Mouse (Mus musculus) hindbrain, embryonic 12.5 days (tissue): Measurements from ENCODE around the gene Papola. TPM values are rescaled to one million over a fixed set of nuclear protein-coding genes. Genes with fewer than 3 reads are reported as not detected.
A peak's percentile ranks its signal among the peaks of the same experiment; 100 is the strongest.

ENCODE experiments used
- ATAC-seq: fragments of 200-750 bp; cut with Nextera tagmentation; 2 replicates; pipeline ENCODE4 v1.8.0; 2017; ENCODE audit warnings: moderate TSS enrichment; ENCODE audit not compliant: low FRiP score
- H3K27ac ChIP-seq: fragments of 300-500 bp; sonication (generic); 2 replicates; pipeline ENCODE4 v1.5.1; 2016; ENCODE audit warnings: mild to moderate bottlenecking
- H3K27me3 ChIP-seq: fragments of 300-500 bp; sonication (generic); 2 replicates; pipeline ENCODE4 v1.6.1; 2016; ENCODE audit warnings: mild to moderate bottlenecking
- H3K36me3 ChIP-seq: fragments of 300-500 bp; sonication (generic); 2 replicates; pipeline ENCODE4 v1.6.1; 2016; ENCODE audit warnings: mild to moderate bottlenecking
- H3K4me1 ChIP-seq: fragments of 300-500 bp; sonication (generic); 2 replicates; pipeline ENCODE4 v1.6.1; 2016
- H3K4me2 ChIP-seq: fragments of 300-500 bp; sonication (generic); replicated peaks from 2 replicates; pipeline ENCODE4 v1.6.1; 2016; ENCODE audit warnings: mild to moderate bottlenecking
- H3K4me3 ChIP-seq: fragments of 300-500 bp; sonication (generic); 2 replicates; pipeline ENCODE4 v1.5.1; 2016; ENCODE audit warnings: mild to moderate bottlenecking
- H3K9ac ChIP-seq: fragments of 300-500 bp; sonication (generic); 2 replicates; pipeline ENCODE4 v1.6.1; 2016; ENCODE audit warnings: mild to moderate bottlenecking, moderate library complexity
- H3K9me3 ChIP-seq: fragments of 300-500 bp; sonication (generic); replicated peaks from 2 replicates; pipeline ENCODE4 v1.6.1; 2016; ENCODE audit warnings: mild to moderate bottlenecking
- WGBS: fragments of 180-500 bp; shearing (Covaris S2); methylation state at CpG from one replicate; pipeline ENCODE4 v1.1.7; 2016; 5-methylcytosine and 5-hydroxymethylcytosine counted together
- polyA plus RNA-seq: library from polyadenylated mRNA; unstranded; fragments of >200 nt; fragmentation: Nextera tagmentation; extraction: Ambion mirVana; gene quantifications from 2 replicates; pipeline ENCODE4 v1.2.1, GENCODE M21; 2016

Papola gene
- polyA plus RNA-seq: 278 and 308 TPM in 2 replicates

- peak; percentile 95 for ATAC-seq
- under 1% methylated on average over 65 of the region's 85 CpGs for WGBS
- H3K4me1 ChIP-seq: peaks cover 15% of the 10 kb centered on the region
- no peaks in the 10 kb centered on the region for H3K9me3 ChIP-seq
- peak within 1 kb of the TSS; percentile 95 for H3K9ac ChIP-seq
- peak within 1 kb of the TSS; percentile 97 for H3K27ac ChIP-seq
- H3K4me3 ChIP-seq: peak within 1 kb of the TSS; percentile 95
- H3K36me3 ChIP-seq: 0 out of 2 replicates have a peak, but pooled peaks cover 2% of the 10 kb centered on the region
- H3K4me2 ChIP-seq: peak within 1 kb of the TSS; percentile 66
- no peaks in the 10 kb centered on the region for H3K27me3 ChIP-seq
These were observed at the start of gene Papola for GRCm38 (mm10) chr12:105784196-105784999. Gene Papola, plus strand, starts transcription at chr12:105784694.

DNA sequence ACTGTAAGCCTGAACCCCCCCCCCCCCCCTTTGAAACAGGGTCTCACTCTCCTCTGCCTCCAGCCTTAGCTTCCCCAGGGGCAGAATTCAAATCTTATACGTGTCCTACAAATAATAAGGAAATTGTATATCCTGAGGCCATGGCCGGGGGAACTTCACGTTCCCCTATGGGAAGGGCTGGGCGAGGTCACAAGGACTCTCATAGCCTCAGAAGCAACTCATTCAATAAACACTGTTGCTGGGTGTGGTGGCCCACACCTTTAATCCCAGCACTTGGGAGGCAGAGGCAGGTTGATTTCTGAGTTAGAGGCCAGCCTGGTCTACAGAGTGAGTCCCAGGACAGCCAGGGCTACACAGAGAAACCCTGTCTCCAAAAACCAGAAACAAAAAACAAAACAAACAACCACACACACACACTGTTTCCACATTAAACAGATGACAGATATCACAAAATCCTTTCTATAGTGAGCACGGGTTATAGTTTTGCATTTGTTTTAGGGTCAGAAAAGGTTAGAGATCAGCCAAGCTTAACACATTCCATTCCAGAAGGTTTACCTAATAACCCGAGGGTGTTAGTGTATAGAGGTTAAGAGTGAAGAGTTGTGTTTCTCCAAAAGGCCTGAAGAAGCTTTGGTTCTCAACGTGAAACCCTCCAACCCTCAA, 49.1 kb upstream of the Papola start:
- Histone ChIP-seq H3K9ac (no peak overlapping the region), H3K36me3 (no peaks in the 10 kb centered on the region), H3K4me3 (no peak overlapping the region), H3K27ac (no peak overlapping the region), H3K4me1 (0 out of 2 replicates have a peak, but pooled peaks cover 2% of the 10 kb centered on the region), H3K9me3 (no peaks in the 10 kb centered on the region), H3K4me2 (no peak overlapping the region), H3K27me3 (no peaks in the 10 kb centered on the region)
- ATAC-seq: no peak
- WGBS: 74% methylated on average over 7 of the region's 7 CpGs

- no peak for ATAC-seq
- Histone ChIP-seq H3K4me2 (no peak overlapping the region), H3K9me3 (no peaks in the 10 kb centered on the region), H3K9ac (no peak overlapping the region), H3K36me3 (no peaks in the 10 kb centered on the region), H3K4me1 (0 out of 2 replicates have a peak, but pooled peaks cover 2% of the 10 kb centered on the region), H3K4me3 (no peak overlapping the region), H3K27ac (no peak overlapping the region), H3K27me3 (no peaks in the 10 kb centered on the region)
- WGBS: 90% methylated on average over 6 of the region's 6 CpGs
These were observed 48.6 kb upstream of the Papola start for GRCm38 (mm10) chr12:105735889-105736251.

GRCm38 (mm10) chr12:105738316-105739096, 46.0 kb upstream of the Papola start:
- H3K4me1 ChIP-seq: 0 out of 2 replicates have a peak, but pooled peaks cover 2% of the 10 kb centered on the region
- no peaks in the 10 kb centered on the region for H3K9me3 ChIP-seq
- no peak for ATAC-seq
- 74% methylated on average over 15 of the region's 15 CpGs for WGBS
- no peak overlapping the region for H3K4me2 ChIP-seq
- no peak overlapping the region for H3K4me3 ChIP-seq
- H3K9ac ChIP-seq: no peak overlapping the region
- H3K36me3 ChIP-seq: no peaks in the 10 kb centered on the region
- no peaks in the 10 kb centered on the region for H3K27me3 ChIP-seq
- no peak overlapping the region for H3K27ac ChIP-seq

GRCm38 (mm10) chr12:105739656-105740055, 44.8 kb upstream of the Papola start:
- H3K27me3 ChIP-seq: no peaks in the 10 kb centered on the region
- H3K9ac ChIP-seq: no peak overlapping the region
- H3K4me2 ChIP-seq: no peak overlapping the region
- H3K4me3 ChIP-seq: no peak overlapping the region
- no peak overlapping the region for H3K27ac ChIP-seq
- H3K4me1 ChIP-seq: 0 out of 2 replicates have a peak, but pooled peaks cover 2% of the 10 kb centered on the region
- no peak for ATAC-seq
- H3K36me3 ChIP-seq: no peaks in the 10 kb centered on the region
- H3K9me3 ChIP-seq: no peaks in the 10 kb centered on the region
- 90% methylated on average over 8 of the region's 8 CpGs for WGBS

- Histone ChIP-seq H3K4me1 (no peaks in the 10 kb centered on the region), H3K27ac (no peak overlapping the region), H3K9me3 (no peaks in the 10 kb centered on the region), H3K36me3 (no peaks in the 10 kb centered on the region), H3K4me2 (no peak overlapping the region), H3K4me3 (no peak overlapping the region), H3K27me3 (no peaks in the 10 kb centered on the region), H3K9ac (no peak overlapping the region)
- ATAC-seq: no peak
- WGBS: 86% methylated on average over 5 of the region's 5 CpGs
These were observed 36.4 kb upstream of the Papola start for GRCm38 (mm10) chr12:105748114-105748513.

- Histone ChIP-seq H3K36me3 (no peaks in the 10 kb centered on the region), H3K9me3 (no peaks in the 10 kb centered on the region), H3K4me3 (no peak overlapping the region), H3K27ac (no peak overlapping the region), H3K9ac (no peak overlapping the region), H3K27me3 (no peaks in the 10 kb centered on the region), H3K4me2 (no peak overlapping the region), H3K4me1 (no peaks in the 10 kb centered on the region)
- WGBS: 93% methylated on average over 10 of the region's 10 CpGs
- no peak for ATAC-seq
These were observed 30.7 kb upstream of the Papola start for GRCm38 (mm10) chr12:105753813-105754212.

DNA sequence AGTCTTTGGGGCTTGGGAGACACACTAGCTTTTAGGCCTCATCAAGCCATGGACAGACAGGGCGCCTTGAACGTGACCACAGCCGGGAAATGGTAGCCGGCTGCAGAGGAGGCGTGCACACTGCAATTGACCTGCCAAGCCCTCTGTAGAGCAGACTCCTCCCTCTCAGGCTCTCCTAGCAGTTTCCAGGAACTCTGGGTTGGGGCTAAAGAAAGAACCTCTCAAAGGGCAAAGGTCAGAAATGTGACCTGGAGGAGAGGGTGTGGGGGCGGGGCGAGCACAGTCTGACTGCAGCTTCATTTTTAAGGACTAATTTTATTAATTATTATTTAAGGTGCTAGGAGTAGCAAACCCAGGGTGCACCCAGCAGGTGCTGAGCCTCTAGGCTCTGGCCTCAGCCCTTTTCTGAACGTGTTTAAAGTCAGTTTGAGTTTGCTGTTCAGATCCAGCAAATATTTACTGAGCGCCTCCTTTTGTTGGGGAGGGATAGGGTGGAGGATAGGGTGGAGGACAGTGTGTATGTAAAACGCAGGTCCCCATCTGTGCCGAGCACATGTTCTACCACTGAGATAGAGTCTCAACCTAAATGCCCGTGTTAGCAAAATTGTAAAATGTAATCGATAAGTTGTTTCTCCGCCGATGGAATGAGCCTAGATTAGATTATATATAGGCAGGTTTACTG, 26.5 kb upstream of the Papola start:
- H3K27ac ChIP-seq: no peak overlapping the region
- WGBS: 36% methylated on average over 15 of the region's 15 CpGs

GRCm38 (mm10) chr12:105758911-105759310, 25.6 kb upstream of the Papola start:
- Histone ChIP-seq H3K27ac (no peak overlapping the region), H3K4me3 (no peak overlapping the region), H3K36me3 (no peaks in the 10 kb centered on the region), H3K4me2 (no peak overlapping the region), H3K27me3 (no peaks in the 10 kb centered on the region), H3K4me1 (no peaks in the 10 kb centered on the region), H3K9me3 (no peaks in the 10 kb centered on the region), H3K9ac (no peak overlapping the region)
- 94% methylated on average over 2 of the region's 2 CpGs for WGBS
- ATAC-seq: no peak

More for the DNA sequence above, 26.5 kb upstream of the Papola start:
- no peak overlapping the region for H3K4me2 ChIP-seq
- no peak overlapping the region for H3K9ac ChIP-seq
- H3K36me3 ChIP-seq: no peaks in the 10 kb centered on the region
- no peaks in the 10 kb centered on the region for H3K27me3 ChIP-seq
- ATAC-seq: no peak
- H3K4me1 ChIP-seq: no peaks in the 10 kb centered on the region
- no peaks in the 10 kb centered on the region for H3K9me3 ChIP-seq
- H3K4me3 ChIP-seq: no peak overlapping the region

GRCm38 (mm10) chr12:105759849-105760478, 24.5 kb upstream of the Papola start:
- H3K4me1 ChIP-seq: no peaks in the 10 kb centered on the region
- no peak for ATAC-seq
- H3K36me3 ChIP-seq: no peaks in the 10 kb centered on the region
- H3K4me2 ChIP-seq: no peak overlapping the region
- H3K9me3 ChIP-seq: no peaks in the 10 kb centered on the region
- H3K27me3 ChIP-seq: no peaks in the 10 kb centered on the region
- no peak overlapping the region for H3K4me3 ChIP-seq
- H3K9ac ChIP-seq: no peak overlapping the region
- WGBS: 68% methylated on average over 10 of the region's 10 CpGs
- H3K27ac ChIP-seq: no peak overlapping the region

DNA sequence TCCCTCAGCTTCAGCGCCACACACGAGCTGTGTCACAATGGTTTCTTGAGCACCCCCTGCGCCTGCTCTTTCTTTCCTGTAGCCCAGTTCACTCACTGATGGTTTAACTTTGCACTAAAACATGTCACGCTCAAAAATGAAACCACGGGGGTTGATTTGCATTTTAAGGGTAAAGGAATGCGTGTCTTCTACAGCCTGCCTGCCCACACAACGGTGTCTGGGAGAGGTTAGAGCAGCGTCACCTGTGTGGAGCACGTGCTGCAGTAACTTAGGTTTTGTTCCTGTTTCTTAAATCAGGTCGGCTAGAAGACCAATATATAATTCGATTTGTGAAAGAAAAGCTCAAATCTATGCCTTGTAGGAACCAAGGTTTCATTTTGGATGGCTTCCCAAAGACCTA, 23.3 kb upstream of the Papola start:
- Histone ChIP-seq H3K9me3 (no peaks in the 10 kb centered on the region), H3K4me3 (no peak overlapping the region), H3K9ac (no peak overlapping the region), H3K4me1 (no peaks in the 10 kb centered on the region), H3K36me3 (no peaks in the 10 kb centered on the region), H3K4me2 (no peak overlapping the region), H3K27me3 (no peaks in the 10 kb centered on the region), H3K27ac (no peak overlapping the region)
- 64% methylated on average over 11 of the region's 11 CpGs for WGBS
- ATAC-seq: no peak
